Mouse (Mus musculus): ENCODE data around the gene Mfsd4b4. TPM values are rescaled to one million over a fixed set of nuclear protein-coding genes. Genes with fewer than 3 reads are reported as not detected.
A peak's percentile ranks its signal among the peaks of the same experiment; 100 is the strongest.
"Not testable (repeated sequence)": the region's sequence is repeated elsewhere in the genome, so short reads cannot be mapped to it uniquely, and the experiment has no call there.

Mfsd4b4 gene
- 4.7 and 6.7 TPM in 2 replicates for total RNA-seq (2012; rRNA removed)

- in situ Hi-C loops (cut with MboI; ENCODE audit: low sequenced_read_pairs in 2 of 2, unreplicated experiment in 2 of 2) = no loop called here
- Histone ChIP-seq H3K27ac (ENCODE audit: insufficient read depth, low read depth, low read length, poor library complexity, severe bottlenecking) (peak within 1 kb of the TSS; percentile 68), H3K9me3 (ENCODE audit: control insufficient read depth, insufficient read depth, low read depth, low read length) (no peaks in the 10 kb centered on the region), H3K9ac (ENCODE audit: insufficient read depth, low read depth, low read length, poor library complexity, severe bottlenecking) (peak within 1 kb of the TSS; percentile 83), H3K4me1 (ENCODE audit: control insufficient read depth in 2 of 2, insufficient read depth in 2 of 2, low read length in 2 of 2, poor library complexity in 1 of 2) (peaks cover 0 to 2% of the 10 kb centered on the region in 2 experiments; a peak in 1 of 4 replicates), H3K4me3 (ENCODE audit: insufficient read depth in 1 of 2, low read depth in 1 of 2, low read length in 2 of 2, poor library complexity in 1 of 2, severe bottlenecking in 1 of 2) (peak within 1 kb of the TSS; percentile 76 to 82), H3K36me3 (ENCODE audit: control insufficient read depth, insufficient read depth, low read length, poor library complexity, severe bottlenecking) (no peaks in the 10 kb centered on the region)
- TF ChIP-seq HCFC1 (IDR thresholded peaks at IDR 0.05; ENCODE audit: borderline replicate concordance, insufficient read depth, low read length) (peak; percentile 56; the same call in 1 of the 2 replicates), CHD2 (IDR thresholded peaks at IDR 0.05; ENCODE audit: low read depth, low read length) (peak; percentile 7; the same call in 1 of the 2 replicates), ZC3H11A (IDR thresholded peaks at IDR 0.05; ENCODE audit: borderline replicate concordance, low read depth, low read length) (no peak), MAFK (IDR thresholded peaks at IDR 0.05; ENCODE audit: insufficient read depth, low read depth, low read length) (no peak), ZNF384 (IDR thresholded peaks at IDR 0.05; ENCODE audit: low read depth, low read length) (no peak)
- peak; percentile 84 for DNase-seq (ENCODE audit: low read depth, low spot score)
Measured at GRCm38 (mm10) chr10:39898874-39899371, at the start of gene Mfsd4b4. Mfsd4b4 (minus strand) TSS chr10:39899238.

GRCm38 (mm10) chr10:39947195-39947594 lies 48.2 kb upstream of the Mfsd4b4 start:
- in situ Hi-C loops (cut with MboI; ENCODE audit: low sequenced_read_pairs in 2 of 2, unreplicated experiment in 2 of 2); H3K36me3 ChIP-seq (ENCODE audit: control insufficient read depth, insufficient read depth, low read length, poor library complexity, severe bottlenecking); DNase-seq (ENCODE audit: low read depth, low spot score); H3K9ac ChIP-seq (ENCODE audit: insufficient read depth, low read depth, low read length, poor library complexity, severe bottlenecking); H3K9me3 ChIP-seq (ENCODE audit: control insufficient read depth, insufficient read depth, low read depth, low read length); H3K4me3 ChIP-seq (ENCODE audit: insufficient read depth in 1 of 2, low read depth in 1 of 2, low read length in 2 of 2, poor library complexity in 1 of 2, severe bottlenecking in 1 of 2); H3K4me1 ChIP-seq (ENCODE audit: control insufficient read depth in 2 of 2, insufficient read depth in 2 of 2, low read length in 2 of 2, poor library complexity in 1 of 2); H3K27ac ChIP-seq (ENCODE audit: insufficient read depth, low read depth, low read length, poor library complexity, severe bottlenecking): not testable (repeated sequence)

- in situ Hi-C loops (cut with MboI; ENCODE audit: low sequenced_read_pairs in 2 of 2, unreplicated experiment in 2 of 2) = no loop called here
- no peak for DNase-seq (ENCODE audit: low read depth, low spot score)
- TF ChIP-seq MAFK (IDR thresholded peaks at IDR 0.05; ENCODE audit: insufficient read depth, low read depth, low read length) (no peak), ZNF384 (IDR thresholded peaks at IDR 0.05; ENCODE audit: low read depth, low read length) (no peak), CHD2 (IDR thresholded peaks at IDR 0.05; ENCODE audit: low read depth, low read length) (no peak), ZC3H11A (IDR thresholded peaks at IDR 0.05; ENCODE audit: borderline replicate concordance, low read depth, low read length) (no peak), HCFC1 (IDR thresholded peaks at IDR 0.05; ENCODE audit: borderline replicate concordance, insufficient read depth, low read length) (no peak)
- H3K9ac ChIP-seq (ENCODE audit: insufficient read depth, low read depth, low read length, poor library complexity, severe bottlenecking) = no peak overlapping the region
- no peak overlapping the region for H3K27ac ChIP-seq (ENCODE audit: insufficient read depth, low read depth, low read length, poor library complexity, severe bottlenecking)
- H3K9me3 ChIP-seq (ENCODE audit: control insufficient read depth, insufficient read depth, low read depth, low read length) = no peaks in the 10 kb centered on the region
- H3K4me1 ChIP-seq (ENCODE audit: control insufficient read depth in 2 of 2, insufficient read depth in 2 of 2, low read length in 2 of 2, poor library complexity in 1 of 2) = no peaks in the 10 kb centered on the region
- H3K36me3 ChIP-seq (ENCODE audit: control insufficient read depth, insufficient read depth, low read length, poor library complexity, severe bottlenecking) = no peaks in the 10 kb centered on the region
- H3K4me3 ChIP-seq (ENCODE audit: insufficient read depth in 1 of 2, low read depth in 1 of 2, low read length in 2 of 2, poor library complexity in 1 of 2, severe bottlenecking in 1 of 2) = no peak overlapping the region
Measured at GRCm38 (mm10) chr10:39936553-39936952, 37.5 kb upstream of the Mfsd4b4 start.

GRCm38 (mm10) chr10:39926616-39927139 lies 27.6 kb upstream of the Mfsd4b4 start, which contains the start of gene Mfsd4b2:
Mfsd4b2 (minus strand) TSS chr10:39926923.
- in situ Hi-C loops (cut with MboI; ENCODE audit: low sequenced_read_pairs in 2 of 2, unreplicated experiment in 2 of 2) = no loop called here
- Histone ChIP-seq H3K9ac (ENCODE audit: insufficient read depth, low read depth, low read length, poor library complexity, severe bottlenecking) (0 out of 2 replicates have a peak within 1 kb of the TSS, but pooled peaks have one; percentile 39), H3K36me3 (ENCODE audit: control insufficient read depth, insufficient read depth, low read length, poor library complexity, severe bottlenecking) (no peaks in the 10 kb centered on the region), H3K4me1 (ENCODE audit: control insufficient read depth in 2 of 2, insufficient read depth in 2 of 2, low read length in 2 of 2, poor library complexity in 1 of 2) (0 out of 4 replicates have a peak, but pooled peaks cover 0 to 2% of the 10 kb centered on the region in 2 experiments), H3K27ac (ENCODE audit: insufficient read depth, low read depth, low read length, poor library complexity, severe bottlenecking) (no peak within 1 kb of the TSS), H3K4me3 (ENCODE audit: insufficient read depth in 1 of 2, low read depth in 1 of 2, low read length in 2 of 2, poor library complexity in 1 of 2, severe bottlenecking in 1 of 2) (peak within 1 kb of the TSS; percentile 51 to 69), H3K9me3 (ENCODE audit: control insufficient read depth, insufficient read depth, low read depth, low read length) (no peaks in the 10 kb centered on the region)
- TF ChIP-seq HCFC1 (IDR thresholded peaks at IDR 0.05; ENCODE audit: borderline replicate concordance, insufficient read depth, low read length) (no peak), ZNF384 (IDR thresholded peaks at IDR 0.05; ENCODE audit: low read depth, low read length) (no peak), MAFK (IDR thresholded peaks at IDR 0.05; ENCODE audit: insufficient read depth, low read depth, low read length) (no peak), ZC3H11A (IDR thresholded peaks at IDR 0.05; ENCODE audit: borderline replicate concordance, low read depth, low read length) (no peak)
- DNase-seq (ENCODE audit: low read depth, low spot score) = no peak

- in situ Hi-C loops (cut with MboI; ENCODE audit: low sequenced_read_pairs in 2 of 2, unreplicated experiment in 2 of 2); H3K36me3 ChIP-seq (ENCODE audit: control insufficient read depth, insufficient read depth, low read length, poor library complexity, severe bottlenecking); H3K9ac ChIP-seq (ENCODE audit: insufficient read depth, low read depth, low read length, poor library complexity, severe bottlenecking); H3K27ac ChIP-seq (ENCODE audit: insufficient read depth, low read depth, low read length, poor library complexity, severe bottlenecking); H3K4me3 ChIP-seq (ENCODE audit: insufficient read depth in 1 of 2, low read depth in 1 of 2, low read length in 2 of 2, poor library complexity in 1 of 2, severe bottlenecking in 1 of 2); H3K4me1 ChIP-seq (ENCODE audit: control insufficient read depth in 2 of 2, insufficient read depth in 2 of 2, low read length in 2 of 2, poor library complexity in 1 of 2); H3K9me3 ChIP-seq (ENCODE audit: control insufficient read depth, insufficient read depth, low read depth, low read length); DNase-seq (ENCODE audit: low read depth, low spot score): not testable (repeated sequence)
Measured at GRCm38 (mm10) chr10:39924556-39924955, 25.5 kb upstream of the Mfsd4b4 start.

Data from ES-E14 (cell line).